Mouse (Mus musculus): Measurements from ENCODE around the gene Tnr. TPM values are rescaled to one million over a fixed set of nuclear protein-coding genes. Genes with fewer than 3 reads are reported as not detected.
"Not testable (repeated sequence)": the region's sequence is repeated elsewhere in the genome, so short reads cannot be mapped to it uniquely, and the experiment has no call there.

Gene Tnr
- polyA plus RNA-seq, 1 experiment from 2014 or later, result 0.49 TPM

GRCm38 (mm10) chr1:159938449-159938848 lies 414.9 kb downstream of the Tnr start:
- H3K4me3 ChIP-seq (ENCODE audit: low read depth, low read length), result no peak overlapping the region
- no peaks in the 10 kb centered on the region for H3K4me1 ChIP-seq (replicated peaks; ENCODE audit: control insufficient read depth, insufficient read depth, low read length)
- no peaks in the 10 kb centered on the region for H3K27me3 ChIP-seq (ENCODE audit: control insufficient read depth, insufficient read depth, low read length)
- no peaks in the 10 kb centered on the region for H3K36me3 ChIP-seq (ENCODE audit: control insufficient read depth, insufficient read depth, low read length)
- H3K4me2 ChIP-seq (replicated peaks; ENCODE audit: low read depth, low read length), result no peak overlapping the region
- ATAC-seq (ENCODE audit: low FRiP score) (no peak), DNase-seq (ENCODE audit: low spot score) (no peak)
- no peaks in the 10 kb centered on the region for H3K9me3 ChIP-seq (ENCODE audit: control insufficient read depth, low read length)
- H3K27ac ChIP-seq (ENCODE audit: low read depth, low read length), result no peak overlapping the region
- 79% methylated on average over 2 of the region's 2 CpGs for WGBS
- no peak overlapping the region for H3K9ac ChIP-seq (ENCODE audit: low read depth, low read length)

DNA sequence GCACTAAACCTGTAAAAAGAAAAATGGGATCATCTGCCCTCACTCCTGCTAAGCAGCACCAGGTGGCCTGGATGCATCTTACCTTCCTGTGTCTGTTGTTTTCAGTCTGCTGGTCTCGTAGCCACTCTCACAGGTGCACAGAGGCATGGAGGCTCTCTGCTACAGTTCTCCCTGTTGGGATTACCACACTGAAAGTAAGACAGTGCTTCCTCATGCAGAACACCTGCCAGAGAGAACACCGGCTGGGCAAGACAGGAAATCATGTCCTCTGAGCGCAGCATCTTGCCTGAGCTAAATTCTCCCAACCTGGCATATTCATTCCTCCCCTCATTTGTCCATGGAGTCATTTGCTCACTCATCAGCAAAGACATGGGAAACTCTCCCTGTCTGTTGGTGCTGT lies 415.8 kb downstream of the Tnr start:
- Histone ChIP-seq H3K4me1 (replicated peaks; ENCODE audit: control insufficient read depth, insufficient read depth, low read length) (no peaks in the 10 kb centered on the region), H3K27ac (ENCODE audit: low read depth, low read length) (no peak overlapping the region), H3K36me3 (ENCODE audit: control insufficient read depth, insufficient read depth, low read length) (no peaks in the 10 kb centered on the region), H3K27me3 (ENCODE audit: control insufficient read depth, insufficient read depth, low read length) (no peaks in the 10 kb centered on the region), H3K4me3 (ENCODE audit: low read depth, low read length) (no peak overlapping the region), H3K9me3 (ENCODE audit: control insufficient read depth, low read length) (no peaks in the 10 kb centered on the region), H3K9ac (ENCODE audit: low read depth, low read length) (no peak overlapping the region), H3K4me2 (replicated peaks; ENCODE audit: low read depth, low read length) (no peak overlapping the region)
- WGBS, result 84% methylated on average over 3 of the region's 3 CpGs
- no peak for ATAC-seq (ENCODE audit: low FRiP score)
- no peak for DNase-seq (ENCODE audit: low spot score)

DNA sequence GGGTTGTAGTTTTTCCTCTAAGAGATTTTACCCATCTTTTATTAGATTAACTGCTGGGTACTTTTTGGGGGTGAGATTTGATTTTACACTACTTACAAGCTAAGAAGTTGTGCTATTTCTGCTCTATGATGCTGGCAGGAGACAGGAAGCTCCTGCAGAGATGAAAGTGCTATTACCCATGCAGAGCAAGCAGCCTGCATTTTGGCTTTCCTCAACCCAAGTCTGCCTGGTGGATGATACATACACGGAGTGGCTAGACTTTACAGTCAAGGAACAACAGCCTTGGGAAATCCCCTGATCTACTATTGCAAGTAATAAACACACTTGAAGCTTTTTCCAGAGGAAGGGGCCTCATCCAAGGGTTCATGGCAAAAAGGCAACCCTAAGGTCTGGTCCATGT lies 430.0 kb downstream of the Tnr start:
- DNase-seq (ENCODE audit: low spot score) (no peak), ATAC-seq (ENCODE audit: low FRiP score) (no peak)
- no peak overlapping the region for H3K4me3 ChIP-seq (ENCODE audit: low read depth, low read length)
- no peak overlapping the region for H3K27ac ChIP-seq (ENCODE audit: low read depth, low read length)
- H3K27me3 ChIP-seq (ENCODE audit: control insufficient read depth, insufficient read depth, low read length), result no peaks in the 10 kb centered on the region
- H3K9ac ChIP-seq (ENCODE audit: low read depth, low read length), result no peak overlapping the region
- WGBS, result 39% methylated on average over 1 of the region's 1 CpGs
- no peak overlapping the region for H3K4me2 ChIP-seq (replicated peaks; ENCODE audit: low read depth, low read length)
- no peaks in the 10 kb centered on the region for H3K4me1 ChIP-seq (replicated peaks; ENCODE audit: control insufficient read depth, insufficient read depth, low read length)
- H3K9me3 ChIP-seq (ENCODE audit: control insufficient read depth, low read length), result no peaks in the 10 kb centered on the region
- no peaks in the 10 kb centered on the region for H3K36me3 ChIP-seq (ENCODE audit: control insufficient read depth, insufficient read depth, low read length)

GRCm38 (mm10) chr1:159963351-159963750 lies 439.8 kb downstream of the Tnr start:
- no peaks in the 10 kb centered on the region for H3K9me3 ChIP-seq (ENCODE audit: control insufficient read depth, low read length)
- no peak overlapping the region for H3K4me3 ChIP-seq (ENCODE audit: low read depth, low read length)
- H3K4me2 ChIP-seq (replicated peaks; ENCODE audit: low read depth, low read length), result no peak overlapping the region
- no peak overlapping the region for H3K9ac ChIP-seq (ENCODE audit: low read depth, low read length)
- H3K36me3 ChIP-seq (ENCODE audit: control insufficient read depth, insufficient read depth, low read length), result no peaks in the 10 kb centered on the region
- H3K27me3 ChIP-seq (ENCODE audit: control insufficient read depth, insufficient read depth, low read length), result no peaks in the 10 kb centered on the region
- WGBS, result 87% methylated on average over 4 of the region's 4 CpGs
- no peaks in the 10 kb centered on the region for H3K4me1 ChIP-seq (replicated peaks; ENCODE audit: control insufficient read depth, insufficient read depth, low read length)
- ATAC-seq (ENCODE audit: low FRiP score) (no peak), DNase-seq (ENCODE audit: low spot score) (no peak)
- H3K27ac ChIP-seq (ENCODE audit: low read depth, low read length), result no peak overlapping the region

DNA sequence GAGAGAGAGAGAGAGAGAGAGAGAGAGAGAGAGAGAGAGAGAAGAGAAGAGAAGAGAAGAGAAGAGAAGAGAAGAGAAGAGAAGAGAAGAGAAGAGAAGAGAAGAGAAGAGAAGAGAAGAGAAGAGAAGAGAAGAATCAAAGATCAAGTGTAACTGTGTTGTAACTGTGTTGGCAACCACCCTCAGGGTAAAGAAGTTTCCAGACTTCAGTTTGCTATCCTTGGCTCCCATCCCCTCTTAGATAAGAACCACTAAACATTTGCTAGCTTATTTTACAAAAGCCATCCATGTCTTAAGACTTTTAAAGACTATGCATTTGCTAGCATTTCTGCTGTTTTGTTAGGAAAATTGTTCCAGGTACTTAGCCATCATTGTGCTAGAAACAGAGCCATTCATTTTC lies 442.7 kb downstream of the Tnr start:
- not testable (repeated sequence) for ATAC-seq (ENCODE audit: low FRiP score); H3K9ac ChIP-seq (ENCODE audit: low read depth, low read length); H3K27ac ChIP-seq (ENCODE audit: low read depth, low read length); H3K27me3 ChIP-seq (ENCODE audit: control insufficient read depth, insufficient read depth, low read length); H3K9me3 ChIP-seq (ENCODE audit: control insufficient read depth, low read length); H3K4me1 ChIP-seq (replicated peaks; ENCODE audit: control insufficient read depth, insufficient read depth, low read length); H3K4me2 ChIP-seq (replicated peaks; ENCODE audit: low read depth, low read length); H3K36me3 ChIP-seq (ENCODE audit: control insufficient read depth, insufficient read depth, low read length); DNase-seq (ENCODE audit: low spot score); H3K4me3 ChIP-seq (ENCODE audit: low read depth, low read length)

DNA sequence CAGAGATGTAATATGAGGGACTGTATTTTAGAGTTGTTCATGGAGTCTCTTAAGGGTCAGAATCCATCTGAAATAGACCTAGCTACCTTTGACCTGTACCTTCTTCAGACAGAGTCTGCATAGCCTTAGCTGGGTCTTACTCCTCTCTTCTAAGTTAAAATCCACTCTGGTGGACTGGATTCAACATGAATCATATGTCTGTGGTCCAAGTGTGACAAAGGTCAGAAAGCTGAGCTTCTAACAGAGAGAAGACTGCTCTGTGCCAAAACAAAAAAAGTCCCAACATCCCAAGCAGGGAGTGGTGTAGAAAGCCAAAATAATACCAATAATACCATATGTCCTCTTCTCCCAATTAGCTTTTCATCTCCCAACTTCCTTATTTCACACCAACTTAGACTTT lies 444.8 kb downstream of the Tnr start:
- ATAC-seq (ENCODE audit: low FRiP score), result no peak
- Histone ChIP-seq H3K4me2 (replicated peaks; ENCODE audit: low read depth, low read length) (no peak overlapping the region), H3K4me3 (ENCODE audit: low read depth, low read length) (no peak overlapping the region), H3K27me3 (ENCODE audit: control insufficient read depth, insufficient read depth, low read length) (no peaks in the 10 kb centered on the region), H3K9ac (ENCODE audit: low read depth, low read length) (no peak overlapping the region), H3K4me1 (replicated peaks; ENCODE audit: control insufficient read depth, insufficient read depth, low read length) (no peaks in the 10 kb centered on the region), H3K27ac (ENCODE audit: low read depth, low read length) (no peak overlapping the region), H3K36me3 (ENCODE audit: control insufficient read depth, insufficient read depth, low read length) (no peaks in the 10 kb centered on the region), H3K9me3 (ENCODE audit: control insufficient read depth, low read length) (no peaks in the 10 kb centered on the region)
- DNase-seq (ENCODE audit: low spot score), result no peak

- H3K36me3 ChIP-seq (ENCODE audit: control insufficient read depth, insufficient read depth, low read length), result no peaks in the 10 kb centered on the region
- no peaks in the 10 kb centered on the region for H3K4me1 ChIP-seq (replicated peaks; ENCODE audit: control insufficient read depth, insufficient read depth, low read length)
- H3K4me2 ChIP-seq (replicated peaks; ENCODE audit: low read depth, low read length), result no peak overlapping the region
- DNase-seq (ENCODE audit: low spot score) (no peak), ATAC-seq (ENCODE audit: low FRiP score) (no peak)
- H3K4me3 ChIP-seq (ENCODE audit: low read depth, low read length), result no peak overlapping the region
- H3K27ac ChIP-seq (ENCODE audit: low read depth, low read length), result no peak overlapping the region
- 69% methylated on average over 2 of the region's 2 CpGs for WGBS
- no peaks in the 10 kb centered on the region for H3K27me3 ChIP-seq (ENCODE audit: control insufficient read depth, insufficient read depth, low read length)
- no peak overlapping the region for H3K9ac ChIP-seq (ENCODE audit: low read depth, low read length)
- no peaks in the 10 kb centered on the region for H3K9me3 ChIP-seq (ENCODE audit: control insufficient read depth, low read length)
Observed at GRCm38 (mm10) chr1:159977786-159978185, 454.2 kb downstream of the Tnr start.

- no peak overlapping the region for H3K9ac ChIP-seq (ENCODE audit: low read depth, low read length)
- no peak overlapping the region for H3K4me2 ChIP-seq (replicated peaks; ENCODE audit: low read depth, low read length)
- WGBS, result 80% methylated on average over 2 of the region's 2 CpGs
- DNase-seq (ENCODE audit: low spot score) (no peak), ATAC-seq (ENCODE audit: low FRiP score) (no peak)
- H3K4me1 ChIP-seq (replicated peaks; ENCODE audit: control insufficient read depth, insufficient read depth, low read length), result no peaks in the 10 kb centered on the region
- no peaks in the 10 kb centered on the region for H3K9me3 ChIP-seq (ENCODE audit: control insufficient read depth, low read length)
- no peak overlapping the region for H3K27ac ChIP-seq (ENCODE audit: low read depth, low read length)
- H3K27me3 ChIP-seq (ENCODE audit: control insufficient read depth, insufficient read depth, low read length), result no peaks in the 10 kb centered on the region
- no peaks in the 10 kb centered on the region for H3K36me3 ChIP-seq (ENCODE audit: control insufficient read depth, insufficient read depth, low read length)
- H3K4me3 ChIP-seq (ENCODE audit: low read depth, low read length), result no peak overlapping the region
Observed at GRCm38 (mm10) chr1:159979096-159979495, 455.5 kb downstream of the Tnr start.

DNA sequence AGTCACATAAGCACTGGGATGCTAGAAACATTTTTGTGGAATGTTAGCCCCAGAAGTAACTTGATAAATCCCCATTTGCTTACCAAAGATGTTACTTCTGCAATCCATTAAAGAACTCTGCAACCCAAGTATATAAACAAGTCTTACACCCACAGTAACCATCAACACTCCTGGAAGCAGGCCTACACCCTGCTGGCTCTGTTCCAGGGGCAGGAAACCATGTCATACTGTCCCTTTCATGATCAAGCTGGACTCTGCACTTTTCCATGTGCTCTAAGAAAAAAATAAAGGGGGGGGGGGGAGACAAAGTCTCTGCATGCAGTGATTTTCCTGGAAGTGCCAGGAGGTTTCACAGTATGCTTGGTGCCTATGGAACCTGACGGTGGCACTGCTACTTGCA lies 456.8 kb downstream of the Tnr start:
- Histone ChIP-seq H3K27me3 (ENCODE audit: control insufficient read depth, insufficient read depth, low read length) (no peaks in the 10 kb centered on the region), H3K27ac (ENCODE audit: low read depth, low read length) (no peak overlapping the region), H3K4me3 (ENCODE audit: low read depth, low read length) (no peak overlapping the region), H3K4me2 (replicated peaks; ENCODE audit: low read depth, low read length) (no peak overlapping the region), H3K4me1 (replicated peaks; ENCODE audit: control insufficient read depth, insufficient read depth, low read length) (no peaks in the 10 kb centered on the region), H3K9me3 (ENCODE audit: control insufficient read depth, low read length) (no peaks in the 10 kb centered on the region), H3K9ac (ENCODE audit: low read depth, low read length) (no peak overlapping the region), H3K36me3 (ENCODE audit: control insufficient read depth, insufficient read depth, low read length) (no peaks in the 10 kb centered on the region)
- WGBS, result 96% methylated on average over 1 of the region's 1 CpGs
- no peak for DNase-seq (ENCODE audit: low spot score)
- no peak for ATAC-seq (ENCODE audit: low FRiP score)
